Mouse (Mus musculus) adrenal gland, postnatal 36 days (tissue): ENCODE data around the gene Olfr2. TPM values are rescaled to one million over a fixed set of nuclear protein-coding genes. Genes with fewer than 3 reads are reported as not detected.

Source experiments
- DNase-seq, 2 experiments: peaks; one replicate each; pipeline ENCODE4 v3.0.0; 2021; ENCODE audit warnings: mixed read lengths in 1 of 2
- long read RNA-seq, 2 experiments: library from polyadenylated mRNA; stranded (forward); transcript quantifications; one replicate each; pipeline ENCODE4 v2.0.0; 2021; ENCODE audit warnings: borderline sequencing depth in 2 of 2
- total RNA-seq, 2 experiments: library from RNA; stranded (reverse); gene quantifications; 2 replicates each; pipeline ENCODE4 v1.2.3; 2021

Olfr2 gene
- total RNA-seq: not detected
- long read RNA-seq, experiment 1: 0 reads
- long read RNA-seq, experiment 2: 0 reads

DNA sequence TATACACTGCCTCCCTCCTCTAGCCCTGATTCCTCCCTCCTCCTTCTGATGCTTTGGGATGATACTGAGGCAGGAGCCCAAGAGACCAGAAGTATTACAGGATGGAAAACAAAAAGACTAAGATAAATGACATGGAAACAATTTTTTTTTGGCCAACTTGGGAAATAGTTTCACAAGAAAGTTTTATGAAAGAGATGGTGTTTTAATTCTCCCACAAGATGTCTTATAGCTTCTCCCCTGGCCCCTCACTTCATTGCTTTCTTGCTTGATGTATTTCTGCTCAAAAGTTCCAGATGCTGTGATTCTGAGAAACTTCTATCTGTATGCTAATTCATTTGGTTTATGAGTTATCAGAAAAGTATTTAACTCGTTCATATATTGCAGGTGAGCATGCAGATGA lies at the start of gene Olfr2:
Gene Olfr2, minus strand, starts transcription at position 101 of the 400 bp plus-strand sequence.
- DNase-seq: no peak

DNA sequence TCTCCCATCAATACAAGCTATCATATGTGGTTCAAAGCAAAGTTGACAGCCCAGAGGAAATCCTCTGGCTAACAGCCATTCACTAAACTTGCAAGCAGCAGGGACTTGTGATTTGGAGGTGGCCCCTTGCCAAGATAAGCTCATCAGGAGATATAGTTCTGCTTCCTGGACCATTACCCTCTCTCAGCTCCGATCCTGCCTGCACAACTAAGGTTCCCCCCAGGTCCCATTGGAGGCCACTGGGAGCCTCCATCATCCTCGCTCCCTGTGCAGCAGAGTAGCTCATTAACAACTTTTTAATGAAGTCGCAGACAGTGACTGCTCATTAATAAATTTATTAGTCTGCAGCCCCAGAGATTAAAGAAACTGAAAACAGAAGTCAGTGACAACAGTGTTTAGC lies 41.7 kb upstream of the Olfr2 start:
- DNase-seq: no peak

DNA sequence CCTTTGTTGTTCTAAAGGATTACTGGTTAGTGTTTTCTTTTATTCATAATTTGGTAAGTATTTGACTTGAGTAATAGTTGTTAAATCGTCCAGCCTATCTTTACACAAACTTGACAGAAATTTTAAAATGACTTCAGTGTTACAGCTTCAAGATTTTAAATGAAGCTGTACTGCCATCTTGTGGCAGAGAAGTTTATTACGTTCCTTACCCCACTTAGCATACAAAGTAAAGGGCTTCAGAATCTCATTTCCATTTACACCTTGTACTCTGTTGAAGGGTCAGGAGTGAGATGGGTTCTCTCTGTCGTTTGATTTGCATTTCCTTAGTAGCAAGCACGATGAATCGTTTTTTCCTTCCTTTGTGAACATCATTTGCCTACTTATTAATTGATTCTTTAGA lies 40.0 kb upstream of the Olfr2 start:
- peak in 1 of 2 experiments; percentile 20 for DNase-seq

DNA sequence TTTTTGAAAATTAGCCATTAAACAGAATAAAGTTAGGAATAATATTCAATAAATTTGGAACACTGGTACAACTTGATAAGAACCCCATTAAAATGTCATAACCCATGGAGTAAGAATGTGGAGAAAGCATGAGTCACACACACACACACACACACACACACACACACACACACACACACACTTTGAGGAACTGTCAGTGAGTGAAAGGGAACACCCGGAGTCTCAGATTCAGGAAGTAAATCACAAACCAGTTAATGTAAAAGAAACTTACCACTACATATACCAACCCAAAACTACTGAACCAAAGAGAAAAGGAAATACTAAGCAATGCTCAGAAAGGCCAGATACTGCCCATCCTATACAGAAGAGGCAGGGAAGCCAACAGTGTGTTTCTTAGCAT lies 38.5 kb upstream of the Olfr2 start:
- no peak for DNase-seq

DNA sequence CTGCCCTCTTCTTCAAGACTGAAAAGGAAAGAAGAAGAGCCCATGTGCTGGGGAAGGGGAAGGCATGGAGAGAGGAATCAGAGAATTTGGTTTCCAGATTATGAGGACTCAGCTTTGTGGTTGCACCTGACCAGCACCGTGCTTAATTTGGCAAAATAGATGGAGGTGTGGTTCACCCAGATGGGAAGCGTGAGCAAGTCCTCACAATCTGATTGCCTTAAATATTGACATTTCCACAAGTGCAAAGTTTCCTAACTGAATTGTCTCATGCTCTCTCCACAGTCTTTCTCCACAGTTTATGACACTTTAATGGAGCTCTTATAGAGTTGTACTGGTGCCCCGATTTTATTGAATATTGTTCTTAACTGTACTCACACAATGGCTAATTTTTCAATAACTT lies 37.3 kb upstream of the Olfr2 start:
- no peak for DNase-seq

DNA sequence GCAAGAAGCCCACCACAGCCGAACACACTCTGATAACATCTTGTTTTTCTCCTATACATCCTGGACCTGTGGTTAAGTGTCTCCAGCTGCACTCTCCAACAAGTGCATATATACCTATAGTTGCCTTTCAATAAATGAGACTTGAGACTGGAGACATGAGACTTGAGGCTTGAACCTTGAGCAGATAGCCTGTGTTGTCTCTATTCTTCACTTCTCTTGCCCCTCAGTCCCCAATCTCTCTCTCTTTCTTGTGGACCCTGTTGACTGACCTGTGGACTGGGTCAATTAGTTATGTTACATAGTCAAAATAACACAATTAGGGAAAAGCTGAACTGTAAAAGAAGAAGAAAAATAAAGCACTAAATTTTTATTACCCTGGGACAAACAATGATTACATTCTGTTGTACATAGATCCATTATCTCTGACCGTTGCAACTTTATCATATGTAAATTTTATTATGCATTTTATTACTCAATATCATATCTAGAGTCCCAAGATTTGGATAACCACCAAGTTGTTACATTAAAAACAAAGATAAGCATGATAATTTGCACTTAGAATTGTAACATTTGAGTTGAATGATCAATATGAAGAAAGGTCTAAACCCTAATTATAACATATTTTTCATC lies 34.2 kb upstream of the Olfr2 start:
- DNase-seq: no peak

DNA sequence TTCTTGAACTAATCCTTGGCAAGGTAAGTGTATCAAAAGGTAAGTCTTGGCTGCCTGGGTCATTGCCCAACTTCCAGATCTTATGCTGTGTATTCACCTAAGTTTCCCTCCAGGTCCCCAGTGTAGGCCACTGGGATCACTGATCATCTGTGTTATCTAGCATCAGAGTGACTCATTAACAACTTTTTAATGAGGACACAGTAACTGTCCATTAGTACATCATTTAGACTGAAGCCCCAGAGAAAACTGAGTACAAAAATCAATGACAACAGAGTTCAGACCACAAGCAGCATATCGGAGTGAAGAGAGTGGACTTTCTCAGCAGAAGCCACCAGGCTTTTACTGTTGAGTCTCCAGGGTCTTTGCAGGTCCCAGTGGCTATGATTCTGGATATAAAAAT lies 25.0 kb upstream of the Olfr2 start, which contains the start of gene Olfr713:
Gene Olfr713, plus strand, starts transcription at position 301 of the 400 bp plus-strand sequence.
- DNase-seq: no peak

DNA sequence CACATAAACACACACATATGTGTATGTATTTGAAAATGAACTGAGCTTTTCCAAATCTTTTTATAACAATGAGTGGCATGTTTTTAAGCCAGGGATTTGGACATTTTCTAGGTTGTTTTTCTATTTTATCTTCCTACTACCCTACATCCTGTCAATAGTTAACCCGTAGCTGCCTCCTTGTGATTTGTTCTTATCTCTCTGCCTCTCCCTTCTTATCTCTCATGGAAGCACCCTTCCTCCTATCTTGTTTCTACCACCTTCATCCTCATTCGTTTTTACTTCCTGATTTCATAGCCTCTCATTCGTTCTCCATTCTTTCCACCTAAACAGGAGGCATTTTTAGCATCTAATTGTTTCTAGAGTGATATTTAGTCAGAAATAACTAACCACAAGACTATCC lies 1.7 kb downstream of the Olfr2 start:
- no peak for DNase-seq

DNA sequence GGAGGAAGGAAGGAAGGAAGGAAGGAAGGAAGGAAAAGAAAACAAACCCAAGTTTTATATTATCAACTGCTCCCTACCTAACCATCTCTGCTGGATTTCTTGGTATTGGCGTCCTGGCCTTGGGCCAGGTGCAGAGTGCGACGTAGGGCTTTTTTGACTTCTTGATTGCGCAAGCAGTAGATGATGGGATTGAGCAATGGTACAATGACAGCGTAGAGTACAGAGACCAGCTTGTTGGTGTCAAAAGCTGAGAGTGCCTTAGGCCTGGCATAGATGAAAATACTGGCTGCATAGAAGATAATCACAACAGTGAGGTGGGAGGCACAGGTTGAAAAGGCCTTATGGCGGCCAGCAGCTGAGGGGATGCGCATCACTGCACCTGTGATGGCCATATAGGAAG lies 5.1 kb downstream of the Olfr2 start:
- DNase-seq: no peak

DNA sequence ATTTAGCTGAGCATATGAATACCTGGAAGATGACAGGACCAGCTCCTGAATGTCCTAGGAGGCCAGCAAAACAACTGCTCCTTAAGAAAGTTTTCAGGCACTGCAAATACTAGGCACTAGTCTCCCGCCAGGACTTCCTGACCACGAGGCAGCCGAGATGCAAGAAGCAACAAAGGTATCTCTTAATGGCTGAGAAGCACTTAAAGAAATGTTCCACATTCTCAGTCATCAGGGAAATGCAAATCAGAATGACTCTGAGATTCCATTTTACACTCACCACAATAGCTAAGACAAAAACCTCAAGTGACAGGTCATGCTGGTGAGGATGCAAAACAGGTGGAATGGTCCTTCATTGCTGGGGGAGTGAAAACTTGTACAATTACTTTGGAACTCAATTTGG lies 20.6 kb downstream of the Olfr2 start:
- DNase-seq: no peak

DNA sequence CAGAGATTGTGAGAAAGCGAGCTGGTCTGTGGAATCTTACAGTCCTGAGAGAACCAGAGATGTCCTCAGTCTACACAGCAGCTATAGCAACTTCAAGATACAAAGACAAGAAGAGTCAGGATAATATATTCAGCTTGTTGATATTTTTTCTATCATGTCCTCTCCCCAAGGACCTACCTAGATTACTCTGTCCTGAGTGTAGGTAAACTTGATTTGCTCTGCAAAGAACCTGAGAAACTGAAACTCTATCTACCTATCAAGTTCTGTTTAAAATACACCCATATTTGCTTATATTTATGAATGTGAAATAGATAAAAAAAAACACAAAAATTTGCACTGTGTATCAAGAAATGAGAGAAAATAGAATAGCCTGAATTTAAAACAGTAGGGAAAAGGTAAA lies 30.5 kb downstream of the Olfr2 start, which contains the start of gene Olfr711:
Gene Olfr711, minus strand, starts transcription at position 101 of the 400 bp plus-strand sequence.
- DNase-seq: no peak

DNA sequence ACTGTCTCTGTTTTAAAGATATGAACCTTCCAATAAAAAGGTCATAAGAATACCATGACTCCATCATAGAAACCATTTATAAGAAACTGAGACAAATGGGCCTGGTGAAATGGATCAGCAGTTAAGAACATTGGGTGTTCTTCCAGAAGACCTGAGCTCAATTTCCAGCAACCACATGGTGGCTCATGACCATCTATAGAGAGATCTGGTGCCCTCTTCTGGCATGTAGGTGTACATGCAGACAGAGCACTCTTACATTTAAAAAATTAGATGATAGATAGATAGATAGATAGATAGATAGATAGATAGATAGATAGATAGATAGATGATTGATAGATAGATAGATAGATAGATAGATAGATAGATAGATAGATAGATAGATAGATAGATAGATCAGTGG lies 38.4 kb downstream of the Olfr2 start:
- peak in 1 of 2 experiments; percentile 4 for DNase-seq

DNA sequence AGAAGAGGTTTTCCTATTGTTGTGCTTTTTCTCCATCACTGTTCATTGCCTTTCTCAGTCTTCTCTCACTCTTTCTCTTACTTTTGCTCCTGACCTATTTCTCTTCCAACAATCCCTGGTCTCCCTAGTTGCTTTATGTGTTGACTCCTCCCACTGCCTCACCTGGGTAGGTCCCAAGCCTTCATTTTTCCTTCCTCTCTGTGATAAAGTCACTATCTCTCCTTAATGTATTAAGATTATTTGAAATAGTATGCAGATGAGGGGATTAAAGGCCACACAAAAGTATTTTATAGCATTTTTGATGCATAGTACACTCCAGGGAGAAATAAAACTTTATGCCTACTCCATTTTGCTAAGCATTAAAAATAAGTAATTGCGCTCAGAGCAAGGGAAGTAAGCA lies 42.0 kb downstream of the Olfr2 start, which contains the start of gene Olfr6:
Gene Olfr6, minus strand, starts transcription at position 101 of the 400 bp plus-strand sequence.
- DNase-seq: no peak

DNA sequence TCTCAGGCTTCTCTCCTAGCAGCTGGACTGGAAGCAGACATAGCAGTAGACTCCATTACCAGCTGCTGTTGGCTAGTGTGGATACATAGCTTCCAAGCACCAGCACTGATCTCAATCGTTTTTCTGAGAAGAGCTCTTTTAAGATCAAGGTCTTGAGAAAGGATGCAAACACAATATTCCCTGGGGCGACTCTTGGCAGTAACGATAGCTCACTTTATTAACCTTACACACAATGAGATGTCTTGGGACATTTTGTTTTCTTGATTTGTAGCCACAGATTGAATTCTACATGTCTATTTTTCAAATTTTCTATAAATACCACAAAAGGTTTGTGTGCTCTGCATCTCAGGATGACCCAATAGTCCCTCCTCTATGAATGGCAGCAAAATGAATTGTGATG lies 57.7 kb downstream of the Olfr2 start, which contains the start of gene Olfr710:
Gene Olfr710, minus strand, starts transcription at position 101 of the 400 bp plus-strand sequence.
- DNase-seq: no peak

Other genes with a start within 250 kb of the Olfr2 start
- not detected for gene Olfr699, start 212.9 kb downstream of the Olfr2 start, total RNA-seq
- not detected for gene Olfr700, start 197.2 kb downstream of the Olfr2 start, total RNA-seq
- not detected for gene Olfr701, start 191.9 kb downstream of the Olfr2 start, total RNA-seq
- not detected for gene Olfr702, start 172.2 kb downstream of the Olfr2 start, total RNA-seq
- not detected for gene Olfr703, start 162.7 kb downstream of the Olfr2 start, total RNA-seq
- not detected for gene Olfr704, start 142.9 kb downstream of the Olfr2 start, total RNA-seq
- gene Olfr705, start 129.2 kb downstream of the Olfr2 start, total RNA-seq: not detected
- not detected for gene Olfr706, start 117.9 kb downstream of the Olfr2 start, total RNA-seq
- gene Olfr707, start 104.8 kb downstream of the Olfr2 start, total RNA-seq: not detected
- not detected for gene Olfr1532-ps1, start 98.1 kb downstream of the Olfr2 start, total RNA-seq
- gene Olfr709-ps1, start 73.9 kb downstream of the Olfr2 start, total RNA-seq: under 1 TPM in 1 of 2 experiments, not detected in 1; 0.07 TPM
- not detected for gene Olfr710, start 57.8 kb downstream of the Olfr2 start, total RNA-seq
- gene Olfr6, start 42.1 kb downstream of the Olfr2 start, total RNA-seq: not detected
- gene Olfr711, start 30.6 kb downstream of the Olfr2 start, total RNA-seq: not detected
- gene Olfr713, start 25.1 kb upstream of the Olfr2 start, total RNA-seq: not detected
- gene Olfr714, start 64.9 kb upstream of the Olfr2 start, total RNA-seq: not detected
- gene Olfr17, start 87.1 kb upstream of the Olfr2 start, total RNA-seq: not detected
- not detected for gene Olfr715b, start 104.3 kb upstream of the Olfr2 start, total RNA-seq
- gene Olfr715, start 125.0 kb upstream of the Olfr2 start, total RNA-seq: not detected
- gene Olfr716, start 132.3 kb upstream of the Olfr2 start, total RNA-seq: not detected
- not detected for gene Nlrp14, start 160.9 kb upstream of the Olfr2 start, total RNA-seq
- gene Rbmxl2, start 203.4 kb upstream of the Olfr2 start, total RNA-seq: not detected